Mouse (Mus musculus): ENCODE results near the gene Rabif.
"Not testable (repeated sequence)": the region's sequence is repeated elsewhere in the genome, so short reads cannot be mapped to it uniquely, and the experiment has no call there.

The Rabif gene

GRCm38 (mm10) chr1:134513312-134513860 is 18.9 kb downstream of the Rabif start:
- DNase-seq (ENCODE audit: low spot score) = peak; percentile 15

GRCm38 (mm10) chr1:134513876-134514590 is 19.6 kb downstream of the Rabif start:
- no peak for DNase-seq (ENCODE audit: low spot score)

- DNase-seq (ENCODE audit: low spot score) = no peak
Observed at GRCm38 (mm10) chr1:134515891-134516290, 21.4 kb downstream of the Rabif start.

DNA sequence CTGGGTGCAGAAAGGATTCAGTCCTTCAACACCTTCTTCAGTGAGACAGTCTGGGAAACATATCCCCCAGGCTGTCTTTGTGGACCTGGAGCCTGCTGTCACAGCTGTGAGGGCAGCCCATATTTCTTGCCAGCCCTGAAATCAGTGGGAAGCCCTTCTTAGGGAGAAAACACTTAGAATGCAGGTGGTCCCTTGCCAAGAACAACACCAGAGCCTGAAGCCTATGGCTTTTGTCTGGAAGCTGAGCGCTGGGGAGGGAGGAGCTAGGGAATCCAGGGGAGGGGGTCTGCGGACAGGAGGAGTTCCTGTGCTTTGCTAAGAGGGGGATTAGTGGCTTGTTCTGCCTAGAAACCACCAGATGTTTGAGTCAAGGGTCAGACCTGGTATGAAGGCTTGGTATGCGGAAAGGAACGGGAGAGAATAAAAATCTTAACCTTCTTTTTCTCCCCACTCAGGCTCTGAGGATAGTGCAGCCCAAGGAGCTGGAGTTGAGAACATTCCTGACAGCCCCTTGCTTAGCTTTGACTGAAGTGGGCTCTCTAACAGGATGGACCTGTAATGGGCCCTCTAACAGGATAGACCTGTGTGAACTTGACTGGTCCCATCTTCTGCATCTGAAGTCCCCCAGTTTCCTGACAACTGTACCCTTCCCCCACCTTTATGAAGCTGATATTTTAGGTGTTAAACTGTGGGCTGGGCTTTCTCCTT is 22.2 kb downstream of the Rabif start:
- no peak for DNase-seq (ENCODE audit: low spot score)

DNA sequence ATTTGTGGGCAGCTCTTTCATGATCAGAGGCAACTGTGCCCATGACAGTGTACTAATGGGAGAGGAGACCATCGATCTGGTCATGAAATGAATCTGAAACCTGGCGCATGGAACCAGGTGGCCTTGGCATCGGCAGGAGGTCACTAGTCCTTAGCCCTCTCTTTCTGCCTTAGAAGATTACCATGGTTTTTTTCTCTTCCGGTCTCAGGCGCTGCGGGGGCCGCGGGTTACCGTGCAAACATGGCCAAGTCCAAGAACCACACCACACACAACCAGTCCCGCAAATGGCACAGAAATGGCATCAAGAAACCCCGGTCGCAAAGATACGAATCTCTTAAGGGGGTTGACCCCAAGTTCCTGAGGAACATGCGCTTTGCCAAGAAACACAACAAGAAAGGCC is 23.4 kb downstream of the Rabif start:
- DNase-seq (ENCODE audit: low spot score) = not testable (repeated sequence)

GRCm38 (mm10) chr1:134518677-134519076 is 24.2 kb downstream of the Rabif start:
- peak; percentile 50 for DNase-seq (ENCODE audit: low spot score)

GRCm38 (mm10) chr1:134519201-134519600 is 24.8 kb downstream of the Rabif start:
- DNase-seq (ENCODE audit: low spot score) = not testable (repeated sequence)

DNA sequence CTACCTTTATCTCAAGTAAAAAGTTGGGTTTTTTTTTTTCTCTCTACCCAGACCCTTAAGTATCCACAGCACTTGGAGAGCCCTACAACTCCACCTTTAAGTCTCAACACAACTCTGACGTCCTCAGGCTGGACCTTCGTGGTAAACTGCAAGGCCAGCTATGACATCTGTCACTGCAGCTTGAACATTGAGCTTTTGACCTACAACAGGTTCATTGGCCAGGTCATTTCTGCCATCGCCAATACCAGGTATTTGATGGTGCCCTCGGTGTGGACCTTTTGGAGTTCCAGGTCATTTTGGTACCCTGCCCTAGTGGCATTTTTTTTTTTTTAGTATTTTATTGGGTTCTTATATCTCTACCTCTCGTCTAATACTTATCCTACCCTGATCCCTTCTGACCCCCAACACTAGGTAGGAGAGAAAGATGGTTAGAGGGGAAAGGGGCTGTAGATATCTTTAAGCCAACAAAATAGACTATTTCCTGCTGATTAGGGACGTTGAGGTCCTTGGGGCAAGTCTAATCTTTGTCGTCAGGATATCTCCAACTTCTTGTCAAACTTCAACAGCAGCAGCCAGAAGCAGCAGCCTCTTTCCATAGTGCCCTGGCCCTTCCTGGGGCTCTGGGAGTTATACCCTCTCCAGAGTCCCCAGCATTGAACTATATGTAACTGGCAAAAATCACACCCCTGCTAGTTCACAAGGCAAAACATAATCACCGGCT is 25.7 kb downstream of the Rabif start:
- DNase-seq (ENCODE audit: low spot score) = no peak

GRCm38 (mm10) chr1:134521163-134521562 is 26.7 kb downstream of the Rabif start:
- DNase-seq (ENCODE audit: low spot score) = no peak

GRCm38 (mm10) chr1:134522325-134522724 is 27.9 kb downstream of the Rabif start:
- no peak for DNase-seq (ENCODE audit: low spot score)

DNA sequence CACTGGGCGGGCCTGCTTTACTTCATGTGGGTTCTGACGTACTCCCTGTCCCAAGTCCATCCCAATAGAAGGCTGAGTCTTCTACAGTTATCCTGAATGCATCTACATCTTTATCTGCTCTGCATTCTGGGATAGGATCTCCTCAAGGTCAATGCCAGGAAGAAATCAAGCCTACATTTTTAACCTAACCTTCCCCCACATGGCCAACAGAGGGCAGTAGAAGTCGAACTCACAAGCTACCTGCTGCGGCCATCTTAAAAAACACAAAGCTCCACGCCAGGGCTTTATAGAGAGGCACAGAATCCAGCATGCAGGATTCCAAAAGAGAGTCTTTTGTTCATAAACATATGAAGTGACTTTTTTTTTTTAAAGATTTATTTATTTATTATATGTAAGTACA is 30.0 kb downstream of the Rabif start:
- DNase-seq (ENCODE audit: low spot score) = no peak

DNA sequence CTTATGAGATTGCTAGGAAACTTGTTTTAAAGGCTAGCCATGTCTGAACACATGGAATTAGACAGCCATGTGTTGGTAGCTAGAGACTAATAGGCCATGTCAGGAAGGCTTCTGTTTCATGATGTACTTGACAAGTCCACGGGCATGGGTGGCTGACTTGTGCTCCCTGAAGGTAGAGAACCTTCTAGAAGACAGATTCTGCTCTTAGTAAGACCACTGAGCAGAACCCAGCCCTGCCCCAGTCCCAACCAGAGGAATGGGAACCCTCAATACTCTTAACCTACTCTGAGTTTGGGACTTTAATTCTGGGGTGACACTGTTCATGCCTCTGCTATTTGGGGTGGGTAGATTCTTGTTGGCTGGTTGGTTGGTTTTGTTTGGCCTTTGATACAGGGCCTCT is 30.6 kb downstream of the Rabif start:
- DNase-seq (ENCODE audit: low spot score) = no peak

GRCm38 (mm10) chr1:134526752-134527151 is 32.3 kb downstream of the Rabif start:
- no peak for DNase-seq (ENCODE audit: low spot score)

- no peak for DNase-seq (ENCODE audit: low spot score)
Observed at GRCm38 (mm10) chr1:134530618-134531017, 36.2 kb downstream of the Rabif start.

- not testable (repeated sequence) for DNase-seq (ENCODE audit: low spot score)
Observed at GRCm38 (mm10) chr1:134533710-134534109, 39.3 kb downstream of the Rabif start.

DNA sequence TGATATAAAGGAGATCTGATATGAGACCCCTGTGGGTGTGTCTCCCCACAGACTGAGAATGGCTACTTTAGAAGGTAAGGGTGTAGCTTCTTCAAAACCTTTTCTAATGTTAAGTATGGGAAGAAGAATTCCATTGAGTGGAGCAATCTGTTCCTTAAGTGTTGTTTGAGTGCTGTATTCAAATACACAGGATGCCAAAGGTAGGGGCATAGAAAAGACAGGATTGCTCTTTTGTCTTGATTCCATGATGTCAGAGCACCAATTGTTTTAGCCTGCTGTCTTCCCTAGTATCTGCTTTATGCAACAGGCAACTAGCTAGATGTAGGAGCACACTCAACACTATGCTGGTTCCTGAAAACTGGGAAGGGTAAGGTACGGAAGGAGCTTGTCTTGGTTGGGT is 40.6 kb downstream of the Rabif start:
- DNase-seq (ENCODE audit: low spot score) = no peak

DNA sequence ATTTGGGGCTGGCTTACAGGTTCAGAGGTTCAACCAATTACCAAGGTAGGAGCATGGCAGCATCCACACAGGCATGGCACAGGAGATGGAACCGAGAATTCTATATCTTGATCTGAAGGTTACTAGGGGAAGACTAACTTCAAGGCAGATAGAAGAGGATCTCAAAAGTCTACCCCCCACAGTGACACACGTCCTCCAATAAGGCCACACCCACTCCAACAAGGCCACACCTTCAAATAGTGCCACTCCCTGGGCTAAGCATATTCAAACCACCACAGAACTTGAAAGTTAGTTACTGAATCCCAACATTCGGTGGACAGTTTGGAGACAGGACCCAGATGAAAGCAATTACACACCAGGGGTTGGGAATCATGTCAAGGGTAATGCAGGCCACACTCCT is 41.1 kb downstream of the Rabif start:
- no peak for DNase-seq (ENCODE audit: low spot score)

GRCm38 (mm10) chr1:134540610-134541009 is 46.2 kb downstream of the Rabif start:
- DNase-seq (ENCODE audit: low spot score) = no peak

- no peak for DNase-seq (ENCODE audit: low spot score)
Observed at GRCm38 (mm10) chr1:134548231-134548630, 53.8 kb downstream of the Rabif start.

GRCm38 (mm10) chr1:134549632-134550132 is 55.2 kb downstream of the Rabif start, which contains the start of gene Mgat4e:
Gene Mgat4e, minus strand, starts transcription at chr1:134549682.
- DNase-seq (ENCODE audit: low spot score) = no peak

- DNase-seq (ENCODE audit: low spot score) = no peak
Observed at GRCm38 (mm10) chr1:134551869-134552268, 57.4 kb downstream of the Rabif start.

- DNase-seq (ENCODE audit: low spot score) = no peak
Observed at GRCm38 (mm10) chr1:134552396-134552795, 57.9 kb downstream of the Rabif start.

Data from ovary, postnatal 10 days (tissue).